Mouse (Mus musculus): ENCODE measurements around the gene Psmd4. TPM values are rescaled to one million over a fixed set of nuclear protein-coding genes. Genes with fewer than 3 reads are reported as not detected.

Gene Psmd4
- polyA plus RNA-seq, 1 experiment from 2014 or later: 231 TPM

Small RNA genes lying within 50 kb of the gene (microRNA-seq; reads per million reads assigned to microRNA genes)
- 0.54 reads per million for gene Mir7013 (ENCODE audit: borderline number of aligned reads)

Other genes with a start within 250 kb of the Psmd4 start
- 14.4 and 15.6 TPM in 2 replicates for gene Pogz, start 205.0 kb downstream of the Psmd4 start, polyA plus RNA-seq (2014; fragmentation: Nextera tagmentation; extraction: Ambion mirVana)
- 293 and 305 TPM in 2 replicates for gene Psmb4, start 155.7 kb downstream of the Psmd4 start, polyA plus RNA-seq (2014; fragmentation: Nextera tagmentation; extraction: Ambion mirVana)
- gene Selenbp1, start 109.6 kb downstream of the Psmd4 start, polyA plus RNA-seq (2014; fragmentation: Nextera tagmentation; extraction: Ambion mirVana): 36.8 and 45.6 TPM in 2 replicates
- 6.7 and 7.9 TPM in 2 replicates for gene Rfx5, start 88.5 kb downstream of the Psmd4 start, polyA plus RNA-seq (2014; fragmentation: Nextera tagmentation; extraction: Ambion mirVana)
- gene Pi4kb, start 67.9 kb downstream of the Psmd4 start, polyA plus RNA-seq (2014; fragmentation: Nextera tagmentation; extraction: Ambion mirVana): 12.9 and 18.5 TPM in 2 replicates
- gene Zfp687, start 27.2 kb downstream of the Psmd4 start, polyA plus RNA-seq (2014; fragmentation: Nextera tagmentation; extraction: Ambion mirVana): 16.2 and 19.6 TPM in 2 replicates
- gene Pip5k1a, start 64.3 kb upstream of the Psmd4 start, polyA plus RNA-seq (2014; fragmentation: Nextera tagmentation; extraction: Ambion mirVana): 11.8 and 14.0 TPM in 2 replicates
- gene Vps72, start 68.4 kb upstream of the Psmd4 start, polyA plus RNA-seq (2014; fragmentation: Nextera tagmentation; extraction: Ambion mirVana): 108 and 113 TPM in 2 replicates
- gene Tmod4, start 81.9 kb upstream of the Psmd4 start, polyA plus RNA-seq (2014; fragmentation: Nextera tagmentation; extraction: Ambion mirVana): 0.53 and 0.83 TPM in 2 replicates
- gene Scnm1, start 91.4 kb upstream of the Psmd4 start, polyA plus RNA-seq (2014; fragmentation: Nextera tagmentation; extraction: Ambion mirVana): 57.7 and 61.8 TPM in 2 replicates
- gene Lysmd1, start 91.5 kb upstream of the Psmd4 start, polyA plus RNA-seq (2014; fragmentation: Nextera tagmentation; extraction: Ambion mirVana): 6.5 and 7.6 TPM in 2 replicates
- gene Tnfaip8l2, start 99.7 kb upstream of the Psmd4 start, polyA plus RNA-seq (2014; fragmentation: Nextera tagmentation; extraction: Ambion mirVana): 0.79 and 1.5 TPM in 2 replicates
- gene Sema6c, start 117.8 kb upstream of the Psmd4 start, polyA plus RNA-seq (2014; fragmentation: Nextera tagmentation; extraction: Ambion mirVana): 2.2 and 2.8 TPM in 2 replicates
- gene Gabpb2, start 175.3 kb upstream of the Psmd4 start, polyA plus RNA-seq (2014; fragmentation: Nextera tagmentation; extraction: Ambion mirVana): 5.4 and 7.2 TPM in 2 replicates
- 62.3 and 68.9 TPM in 2 replicates for gene Cdc42se1, start 186.1 kb upstream of the Psmd4 start, polyA plus RNA-seq (2014; fragmentation: Nextera tagmentation; extraction: Ambion mirVana)
- 16.4 and 21.0 TPM in 2 replicates for gene Mllt11, start 189.6 kb upstream of the Psmd4 start, polyA plus RNA-seq (2014; fragmentation: Nextera tagmentation; extraction: Ambion mirVana)
- 0.30 and 0.62 TPM in 2 replicates for gene Gm128, start 199.0 kb upstream of the Psmd4 start, polyA plus RNA-seq (2014; fragmentation: Nextera tagmentation; extraction: Ambion mirVana)
- gene Bnipl, start 208.6 kb upstream of the Psmd4 start, polyA plus RNA-seq (2014; fragmentation: Nextera tagmentation; extraction: Ambion mirVana): not detected in 2 replicates
- 24.3 and 25.1 TPM in 2 replicates for gene Mindy1, start 238.7 kb upstream of the Psmd4 start, polyA plus RNA-seq (2014; fragmentation: Nextera tagmentation; extraction: Ambion mirVana)
- 24.7 and 32.2 TPM in 2 replicates for gene Prune1, start 239.5 kb upstream of the Psmd4 start, polyA plus RNA-seq (2014; fragmentation: Nextera tagmentation; extraction: Ambion mirVana)